Mouse (Mus musculus) lung, postnatal 14 days (tissue): ENCODE results near the gene Pga5.

Source experiments
- DNase-seq: peaks from one replicate; pipeline ENCODE4 v3.0.0; 2021

The Pga5 gene

GRCm38 (mm10) chr19:10677915-10678771 is at the start of gene Pga5:
Gene Pga5, minus strand, starts transcription at chr19:10678071.
- DNase-seq, result peak; percentile 90

GRCm38 (mm10) chr19:10724629-10725363 is 46.9 kb upstream of the Pga5 start:
- DNase-seq, result no peak

GRCm38 (mm10) chr19:10723649-10724048 is 45.8 kb upstream of the Pga5 start:
- DNase-seq, result no peak

GRCm38 (mm10) chr19:10723084-10723483 is 45.2 kb upstream of the Pga5 start:
- no peak for DNase-seq

- DNase-seq, result no peak
These were observed 43.2 kb upstream of the Pga5 start for GRCm38 (mm10) chr19:10721064-10721463.

GRCm38 (mm10) chr19:10720524-10720923 is 42.7 kb upstream of the Pga5 start:
- DNase-seq, result no peak

GRCm38 (mm10) chr19:10719751-10720150 is 41.9 kb upstream of the Pga5 start:
- no peak for DNase-seq

- peak; percentile 47 for DNase-seq
These were observed 40.4 kb upstream of the Pga5 start for GRCm38 (mm10) chr19:10718251-10718775.

GRCm38 (mm10) chr19:10715476-10715875 is 37.6 kb upstream of the Pga5 start:
- no peak for DNase-seq

GRCm38 (mm10) chr19:10714682-10715475 is 37.0 kb upstream of the Pga5 start:
- DNase-seq, result peak; percentile 83

GRCm38 (mm10) chr19:10714168-10714567 is 36.3 kb upstream of the Pga5 start:
- DNase-seq, result no peak

- no peak for DNase-seq
These were observed 35.7 kb upstream of the Pga5 start for GRCm38 (mm10) chr19:10713551-10713950.

- no peak for DNase-seq
These were observed 34.8 kb upstream of the Pga5 start for GRCm38 (mm10) chr19:10712646-10713045.

GRCm38 (mm10) chr19:10712194-10712593 is 34.3 kb upstream of the Pga5 start:
- DNase-seq, result no peak

GRCm38 (mm10) chr19:10710751-10711150 is 32.9 kb upstream of the Pga5 start:
- DNase-seq, result no peak

- peak; percentile 59 for DNase-seq
These were observed 32.2 kb upstream of the Pga5 start for GRCm38 (mm10) chr19:10710088-10710511.

GRCm38 (mm10) chr19:10709360-10710087 is 31.7 kb upstream of the Pga5 start:
- DNase-seq, result peak; percentile 95

- no peak for DNase-seq
These were observed 31.0 kb upstream of the Pga5 start for GRCm38 (mm10) chr19:10708900-10709299.

GRCm38 (mm10) chr19:10707881-10708280 is 30.0 kb upstream of the Pga5 start:
- no peak for DNase-seq

- no peak for DNase-seq
These were observed 29.4 kb upstream of the Pga5 start for GRCm38 (mm10) chr19:10707087-10707875.

GRCm38 (mm10) chr19:10703470-10703869 is 25.6 kb upstream of the Pga5 start:
- DNase-seq, result no peak
